Mouse (Mus musculus) gastrocnemius, adult 8-10 months (tissue): ENCODE results near the gene Cldnd2. TPM values are rescaled to one million over a fixed set of nuclear protein-coding genes. Genes with fewer than 3 reads are reported as not detected.

Source experiments
- DNase-seq, 2 experiments: peaks; one replicate each; pipeline ENCODE4 v3.0.0; 2022; ENCODE audit warnings: low spot score in 2 of 2
- microRNA-seq: library from miRNA; unstranded; fragments of <30 nt; microRNA quantifications from one replicate; pipeline ENCODE4 v1.2.0, GENCODE M21; 2022
- total RNA-seq, 4 experiments: library from RNA; stranded (reverse); gene quantifications; 2 replicates each; pipeline ENCODE4 v1.2.4; 2022

The Cldnd2 gene
- total RNA-seq, 4 experiments from 2014 or later, result not detected

- no peak for DNase-seq
Observed at GRCm38 (mm10) chr7:43490861-43491260, 50.3 kb downstream of the Cldnd2 start.

Small RNAs within 50 kb of the gene (microRNA-seq; reads per million reads assigned to microRNA genes)
- 3.3 reads per million for gene Mir7051

Other genes starting within 250 kb of the Cldnd2 start
- gene Zfp715, start 127.5 kb upstream of the Cldnd2 start, total RNA-seq, result 10 to 100 TPM in 2 of 4 experiments, 1 to 10 TPM in 2; 9.9 to 11.7 (median 10.6) TPM
- gene Siglecf, start 89.4 kb upstream of the Cldnd2 start, total RNA-seq, result not detected
- not detected for gene Siglecg, start 32.6 kb upstream of the Cldnd2 start, total RNA-seq
- not detected for gene Lim2, start 13.1 kb upstream of the Cldnd2 start, total RNA-seq
- not detected for gene Nkg7, start 3.7 kb upstream of the Cldnd2 start, total RNA-seq
- 100 to 1,000 TPM; 284 to 324 (median 303) TPM for gene Etfb, start 3.3 kb downstream of the Cldnd2 start, total RNA-seq
- gene Gm45233, start 3.3 kb downstream of the Cldnd2 start, total RNA-seq, result under 1 TPM in 1 of 4 experiments, not detected in 3; 0.73 TPM
- 1 to 10 TPM; 1.3 to 2.7 (median 1.7) TPM for gene Vsig10l, start 22.4 kb downstream of the Cldnd2 start, total RNA-seq
- gene Iglon5, start 49.3 kb downstream of the Cldnd2 start, total RNA-seq, result under 1 TPM in 3 of 4 experiments, not detected in 1; 0.10 to 0.31 (median 0.13) TPM
- not detected for gene 4931406B18Rik, start 65.2 kb downstream of the Cldnd2 start, total RNA-seq
- gene Cd33, start 103.6 kb downstream of the Cldnd2 start, total RNA-seq, result under 1 TPM; 0.10 to 0.75 (median 0.52) TPM
- gene Zfp658, start 121.5 kb downstream of the Cldnd2 start, total RNA-seq, result under 1 TPM; 0.16 to 0.43 (median 0.33) TPM
- gene Zfp719, start 138.8 kb downstream of the Cldnd2 start, total RNA-seq, result 1 to 10 TPM; 3.6 to 3.9 (median 3.8) TPM
- gene Zfp819, start 166.4 kb downstream of the Cldnd2 start, total RNA-seq, result not detected
- not detected for gene Ceacam18, start 193.9 kb downstream of the Cldnd2 start, total RNA-seq
- under 1 TPM; 0.12 to 0.25 (median 0.16) TPM for gene Siglece, start 219.4 kb downstream of the Cldnd2 start, total RNA-seq
- gene Ctu1, start 231.2 kb downstream of the Cldnd2 start, total RNA-seq, result 1 to 10 TPM; 2.1 to 3.2 (median 2.6) TPM
- gene Klk14, start 249.6 kb downstream of the Cldnd2 start, total RNA-seq, result under 1 TPM in 1 of 4 experiments, not detected in 3; 0.19 TPM